Mouse (Mus musculus): ENCODE results near the gene Stab1. TPM values are rescaled to one million over a fixed set of nuclear protein-coding genes. Genes with fewer than 3 reads are reported as not detected.

The Stab1 gene
- polyA plus RNA-seq, 1 experiment from 2014 or later, result 18.0 TPM

DNA sequence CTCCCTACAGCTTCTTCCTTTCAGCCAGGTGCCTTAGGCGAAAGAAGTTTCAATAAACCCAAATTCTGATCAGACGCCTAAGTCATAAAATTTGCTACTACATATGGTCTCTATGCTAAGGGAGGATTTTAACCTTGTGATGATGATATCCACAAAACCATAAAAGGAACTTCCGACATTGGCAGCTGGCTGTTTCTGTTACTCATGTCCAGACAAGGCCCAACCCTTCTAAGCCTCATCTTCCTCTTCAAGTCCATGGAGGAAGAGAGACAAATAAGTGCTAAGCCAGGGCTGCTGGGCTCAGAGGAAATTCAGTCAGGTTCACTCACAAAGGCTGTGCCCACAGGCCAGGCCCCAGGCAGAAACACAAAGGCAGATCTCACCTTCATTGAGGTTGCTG is 20.9 kb upstream of the Stab1 start:
- peaks cover 16% of the 10 kb centered on the region for H3K4me1 ChIP-seq
- peak overlapping the region; percentile 55 for H3K27ac ChIP-seq (replicated peaks)
- no peaks in the 10 kb centered on the region for H3K27me3 ChIP-seq (ENCODE audit: low read depth, poor library complexity, severe bottlenecking)
- 92% methylated on average over 3 of the region's 3 CpGs for WGBS
- DNase-seq (ENCODE audit: low spot score), result no peak
- peaks cover 100% of the 10 kb centered on the region for H3K36me3 ChIP-seq
- H3K9me3 ChIP-seq (replicated peaks), result no peaks in the 10 kb centered on the region
- H3K4me3 ChIP-seq, result no peak overlapping the region

DNA sequence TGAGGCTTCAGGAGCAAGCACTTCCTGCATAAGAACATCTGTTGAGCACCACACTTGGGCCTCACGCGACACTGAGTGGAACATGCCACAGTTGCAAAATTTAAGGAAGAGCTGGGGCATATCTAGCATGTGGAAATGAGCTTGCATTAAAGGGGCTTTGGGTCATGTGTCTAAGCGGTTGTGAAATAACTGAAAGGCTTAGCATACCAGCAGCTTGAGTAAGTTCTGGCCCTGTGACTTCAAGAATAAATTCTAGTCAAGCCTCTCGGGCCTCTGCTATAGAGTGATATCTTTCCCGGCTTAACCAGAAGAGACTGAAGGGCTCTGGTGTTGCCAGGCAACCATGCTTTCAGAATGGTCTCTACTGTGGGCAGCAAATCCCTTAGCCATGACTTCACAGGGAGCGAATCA is 20.3 kb upstream of the Stab1 start:
- Histone ChIP-seq H3K9me3 (replicated peaks) (no peaks in the 10 kb centered on the region), H3K4me3 (no peak overlapping the region), H3K4me1 (peaks cover 16% of the 10 kb centered on the region), H3K36me3 (peaks cover 100% of the 10 kb centered on the region), H3K27ac (replicated peaks) (peak overlapping the region; percentile 24; the same call in 1 of the 2 replicates), H3K27me3 (ENCODE audit: low read depth, poor library complexity, severe bottlenecking) (no peaks in the 10 kb centered on the region)
- 55% methylated on average over 6 of the region's 6 CpGs for WGBS
- DNase-seq (ENCODE audit: low spot score), result peak; percentile 59

DNA sequence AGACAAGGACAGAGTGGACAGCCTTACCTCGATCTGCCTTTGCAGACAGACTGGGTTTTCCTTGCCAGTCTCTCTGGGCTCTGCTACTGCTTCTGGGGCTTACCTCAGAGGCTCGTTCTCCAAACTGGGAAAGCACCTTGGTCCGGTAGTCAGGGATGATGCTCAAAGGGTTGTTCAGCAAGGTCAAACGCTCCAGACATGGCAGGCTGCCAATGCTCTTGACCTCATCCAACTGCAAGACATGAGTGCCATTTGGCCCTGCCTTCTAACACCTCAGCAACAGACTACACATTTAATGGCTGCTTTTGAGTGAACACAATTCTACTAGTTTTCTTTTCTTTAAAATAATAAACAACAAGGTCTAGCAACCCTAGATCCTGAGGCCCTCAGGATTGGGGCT is 18.2 kb upstream of the Stab1 start:
- WGBS, result 95% methylated on average over 4 of the region's 4 CpGs
- no peaks in the 10 kb centered on the region for H3K9me3 ChIP-seq (replicated peaks)
- peaks cover 16% of the 10 kb centered on the region for H3K4me1 ChIP-seq
- H3K27me3 ChIP-seq (ENCODE audit: low read depth, poor library complexity, severe bottlenecking), result no peaks in the 10 kb centered on the region
- no peak overlapping the region for H3K4me3 ChIP-seq
- DNase-seq (ENCODE audit: low spot score), result no peak
- H3K27ac ChIP-seq (replicated peaks), result no peak overlapping the region
- H3K36me3 ChIP-seq, result peaks cover 100% of the 10 kb centered on the region

DNA sequence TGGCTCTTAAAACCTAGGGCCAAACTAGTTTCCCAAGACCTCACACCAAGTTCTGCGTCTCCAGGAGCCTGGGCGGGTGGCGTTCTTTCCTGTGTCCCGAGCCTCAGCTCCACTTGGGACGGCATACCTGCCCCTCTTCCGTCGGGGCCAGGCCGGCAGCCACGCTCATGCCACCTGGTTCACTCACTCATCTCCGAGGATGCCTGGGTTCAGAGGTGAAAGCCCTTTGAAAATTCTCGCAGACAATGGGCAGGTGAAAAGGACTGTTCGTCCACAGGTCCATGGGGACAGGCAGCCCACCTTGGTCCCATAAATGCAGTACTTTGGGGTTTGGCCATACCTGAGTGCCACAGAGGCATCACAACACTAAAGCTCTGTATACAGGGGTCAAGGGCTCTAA is 15.8 kb upstream of the Stab1 start:
- Histone ChIP-seq H3K4me3 (no peak overlapping the region), H3K4me1 (peaks cover 8% of the 10 kb centered on the region), H3K27me3 (ENCODE audit: low read depth, poor library complexity, severe bottlenecking) (no peaks in the 10 kb centered on the region), H3K9me3 (replicated peaks) (no peaks in the 10 kb centered on the region), H3K27ac (replicated peaks) (no peak overlapping the region), H3K36me3 (peaks cover 100% of the 10 kb centered on the region)
- no peak for DNase-seq (ENCODE audit: low spot score)
- 95% methylated on average over 12 of the region's 12 CpGs for WGBS

- Histone ChIP-seq H3K36me3 (peaks cover 100% of the 10 kb centered on the region), H3K4me1 (peaks cover 2% of the 10 kb centered on the region), H3K27ac (replicated peaks) (no peak overlapping the region), H3K27me3 (ENCODE audit: low read depth, poor library complexity, severe bottlenecking) (no peaks in the 10 kb centered on the region), H3K4me3 (no peak overlapping the region), H3K9me3 (replicated peaks) (no peaks in the 10 kb centered on the region)
- WGBS, result 95% methylated on average over 5 of the region's 5 CpGs
- no peak for DNase-seq (ENCODE audit: low spot score)
These were observed 15.1 kb upstream of the Stab1 start for GRCm38 (mm10) chr14:31183541-31183940.

DNA sequence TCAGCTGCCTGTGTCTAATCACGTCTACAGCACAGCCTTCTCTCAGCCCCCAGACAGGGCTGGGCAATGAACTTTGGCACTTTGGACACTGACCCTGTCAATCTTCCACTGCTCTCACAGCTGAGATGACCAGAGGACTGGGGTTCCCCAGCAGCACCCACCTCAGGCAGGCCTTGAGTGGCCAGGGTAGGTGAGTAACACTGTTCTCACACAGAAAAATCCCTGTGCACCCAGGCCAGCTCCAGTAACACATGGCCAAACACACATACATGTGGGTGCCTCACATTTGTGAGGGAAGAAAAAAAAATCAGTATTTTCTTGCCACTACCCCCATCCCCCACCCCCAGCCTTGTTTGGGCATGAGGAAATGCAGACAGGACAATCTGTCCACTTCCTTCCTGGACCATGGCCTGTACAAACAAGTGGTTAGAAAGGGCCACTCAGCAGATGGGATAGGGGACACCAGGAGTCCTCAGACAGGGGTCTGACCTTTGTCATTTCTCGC is 14.4 kb upstream of the Stab1 start:
- no peak overlapping the region for H3K4me3 ChIP-seq
- no peak for DNase-seq (ENCODE audit: low spot score)
- 74% methylated on average over 2 of the region's 2 CpGs for WGBS
- no peaks in the 10 kb centered on the region for H3K4me1 ChIP-seq
- peaks cover 100% of the 10 kb centered on the region for H3K36me3 ChIP-seq
- no peaks in the 10 kb centered on the region for H3K27me3 ChIP-seq (ENCODE audit: low read depth, poor library complexity, severe bottlenecking)
- H3K9me3 ChIP-seq (replicated peaks), result no peaks in the 10 kb centered on the region
- no peak overlapping the region for H3K27ac ChIP-seq (replicated peaks)

DNA sequence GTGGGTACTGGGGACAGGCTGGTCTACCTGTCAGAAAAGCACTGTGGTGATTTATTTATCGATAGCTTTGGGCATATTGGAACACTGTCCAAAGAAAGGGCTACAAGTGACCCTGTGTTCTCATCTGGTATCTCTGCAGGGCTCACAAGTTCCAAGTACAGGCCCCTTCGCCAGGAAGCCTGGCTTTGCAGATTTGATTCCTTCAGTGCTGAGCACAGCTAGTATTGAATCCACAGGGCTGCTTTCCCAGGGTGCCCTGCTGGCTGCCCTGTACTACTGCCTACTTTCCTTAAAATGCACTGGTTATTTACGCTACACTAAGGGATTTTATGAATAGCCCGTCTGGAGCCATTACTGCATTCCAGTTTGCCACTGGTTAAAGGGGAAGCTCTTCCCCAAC is 13.1 kb upstream of the Stab1 start:
- no peaks in the 10 kb centered on the region for H3K4me1 ChIP-seq
- no peak overlapping the region for H3K27ac ChIP-seq (replicated peaks)
- peaks cover 100% of the 10 kb centered on the region for H3K36me3 ChIP-seq
- H3K27me3 ChIP-seq (ENCODE audit: low read depth, poor library complexity, severe bottlenecking), result no peaks in the 10 kb centered on the region
- H3K9me3 ChIP-seq (replicated peaks), result no peaks in the 10 kb centered on the region
- H3K4me3 ChIP-seq, result no peak overlapping the region
- DNase-seq (ENCODE audit: low spot score), result no peak
- WGBS, result 90% methylated on average over 4 of the region's 4 CpGs

DNA sequence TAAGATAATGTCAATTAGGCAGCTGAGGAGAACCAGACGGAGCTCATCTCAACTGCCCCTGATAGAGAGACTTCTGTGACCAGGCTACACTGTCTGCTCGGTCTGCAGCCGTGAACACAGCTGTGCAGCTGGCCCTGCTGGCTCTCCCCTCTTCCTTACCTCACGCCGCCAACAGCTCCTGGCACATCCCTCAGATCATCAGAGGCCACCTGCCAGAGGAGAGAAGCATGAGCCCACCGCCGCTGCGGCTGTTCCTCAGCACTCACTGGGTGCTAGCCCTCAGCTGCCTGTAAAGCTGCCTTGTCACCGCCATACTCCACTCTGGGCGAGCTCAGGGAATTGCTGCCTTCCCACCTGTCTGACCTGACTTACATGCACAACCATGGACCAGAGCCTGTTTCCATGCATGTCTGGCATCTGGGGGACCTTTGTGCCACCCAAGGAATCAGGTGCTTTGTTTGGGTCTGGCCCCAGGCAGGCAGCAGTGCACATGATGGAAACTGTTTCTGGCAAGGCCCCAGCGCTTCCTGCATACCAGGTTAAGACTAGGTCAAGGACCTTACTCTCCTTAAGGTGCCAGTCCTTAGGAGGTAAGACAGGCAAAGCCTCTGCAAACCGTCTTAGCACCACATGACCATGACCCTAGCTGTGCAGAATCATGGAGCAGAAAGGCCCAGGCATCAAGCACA is 11.4 kb upstream of the Stab1 start:
- peaks cover 100% of the 10 kb centered on the region for H3K36me3 ChIP-seq
- 96% methylated on average over 12 of the region's 12 CpGs for WGBS

DNA sequence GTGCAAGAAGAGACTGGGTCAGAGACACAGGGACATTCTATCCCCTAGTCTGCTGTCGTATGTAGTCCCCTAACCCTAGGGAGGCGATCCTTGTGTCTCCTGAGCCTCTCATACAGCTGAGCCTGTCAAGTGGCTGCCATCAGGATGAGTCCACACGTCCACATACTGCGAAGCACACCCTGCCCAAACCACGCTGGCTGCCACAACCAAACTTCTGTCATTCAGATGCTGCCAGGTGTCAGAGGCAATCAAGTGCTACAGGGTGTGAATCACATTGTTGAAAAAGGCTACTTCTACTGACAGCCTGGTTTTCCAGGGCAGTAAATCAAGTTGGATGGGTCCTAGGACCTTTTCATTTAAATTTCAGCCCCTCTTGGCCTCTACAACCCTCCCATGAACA is 9.3 kb upstream of the Stab1 start:
- no peaks in the 10 kb centered on the region for H3K27me3 ChIP-seq (ENCODE audit: low read depth, poor library complexity, severe bottlenecking)
- H3K4me3 ChIP-seq, result no peak overlapping the region
- WGBS, result 94% methylated on average over 5 of the region's 5 CpGs
- no peaks in the 10 kb centered on the region for H3K4me1 ChIP-seq
- no peaks in the 10 kb centered on the region for H3K9me3 ChIP-seq (replicated peaks)
- H3K36me3 ChIP-seq, result peaks cover 100% of the 10 kb centered on the region
- no peak for DNase-seq (ENCODE audit: low spot score)
- H3K27ac ChIP-seq (replicated peaks), result no peak overlapping the region

More for the DNA sequence above, 11.4 kb upstream of the Stab1 start:
- Histone ChIP-seq H3K27me3 (ENCODE audit: low read depth, poor library complexity, severe bottlenecking) (no peaks in the 10 kb centered on the region), H3K27ac (replicated peaks) (no peak overlapping the region), H3K4me1 (no peaks in the 10 kb centered on the region), H3K4me3 (no peak overlapping the region), H3K9me3 (replicated peaks) (no peaks in the 10 kb centered on the region)
- DNase-seq (ENCODE audit: low spot score), result no peak

DNA sequence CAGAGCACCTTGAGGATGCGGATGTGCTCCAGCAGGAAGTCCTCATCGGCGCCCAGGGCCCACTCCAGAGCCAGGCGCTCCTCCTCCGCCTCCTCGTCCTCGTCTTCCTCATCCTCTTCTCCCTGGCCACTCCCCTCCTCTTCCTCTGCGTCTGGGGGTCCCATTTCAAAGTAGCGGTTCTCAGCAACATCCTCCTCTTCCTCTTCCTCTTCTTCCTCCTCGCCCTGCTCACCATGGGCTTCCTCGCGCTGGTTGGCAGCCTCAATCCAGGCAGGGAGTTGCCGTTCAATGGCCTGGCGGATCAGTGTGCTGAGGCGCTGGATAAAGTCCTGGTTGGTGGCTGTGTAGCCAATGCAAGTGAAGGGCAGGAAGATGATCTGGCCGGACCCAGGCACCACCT is 8.8 kb upstream of the Stab1 start:
- 94% methylated on average over 16 of the region's 16 CpGs for WGBS
- DNase-seq (ENCODE audit: low spot score), result no peak
- Histone ChIP-seq H3K27me3 (ENCODE audit: low read depth, poor library complexity, severe bottlenecking) (no peaks in the 10 kb centered on the region), H3K36me3 (peaks cover 100% of the 10 kb centered on the region), H3K9me3 (replicated peaks) (no peaks in the 10 kb centered on the region), H3K4me3 (no peak overlapping the region), H3K27ac (replicated peaks) (no peak overlapping the region), H3K4me1 (no peaks in the 10 kb centered on the region)

GRCm38 (mm10) chr14:31173537-31173936 is 5.1 kb upstream of the Stab1 start:
- Histone ChIP-seq H3K4me1 (peaks cover 1% of the 10 kb centered on the region; the same call in 1 of the 2 replicates), H3K9me3 (replicated peaks) (no peaks in the 10 kb centered on the region), H3K36me3 (peaks cover 91% of the 10 kb centered on the region), H3K4me3 (no peak overlapping the region), H3K27me3 (ENCODE audit: low read depth, poor library complexity, severe bottlenecking) (no peaks in the 10 kb centered on the region), H3K27ac (replicated peaks) (no peak overlapping the region)
- WGBS, result 90% methylated on average over 7 of the region's 7 CpGs
- no peak for DNase-seq (ENCODE audit: low spot score)

GRCm38 (mm10) chr14:31172781-31173455 is 4.5 kb upstream of the Stab1 start:
- 93% methylated on average over 18 of the region's 18 CpGs for WGBS
- H3K36me3 ChIP-seq, result peaks cover 85% of the 10 kb centered on the region
- no peak for DNase-seq (ENCODE audit: low spot score)
- peaks cover 6% of the 10 kb centered on the region; the same call in 1 of the 2 replicates for H3K4me1 ChIP-seq
- no peak overlapping the region for H3K4me3 ChIP-seq
- H3K27me3 ChIP-seq (ENCODE audit: low read depth, poor library complexity, severe bottlenecking), result no peaks in the 10 kb centered on the region
- no peak overlapping the region for H3K27ac ChIP-seq (replicated peaks)
- no peaks in the 10 kb centered on the region for H3K9me3 ChIP-seq (replicated peaks)

- Histone ChIP-seq H3K9me3 (replicated peaks) (no peaks in the 10 kb centered on the region), H3K4me1 (peaks cover 12% of the 10 kb centered on the region; the same call in 1 of the 2 replicates), H3K27ac (replicated peaks) (no peak overlapping the region), H3K27me3 (ENCODE audit: low read depth, poor library complexity, severe bottlenecking) (no peaks in the 10 kb centered on the region), H3K36me3 (peaks cover 74% of the 10 kb centered on the region), H3K4me3 (no peak overlapping the region)
- WGBS, result 97% methylated on average over 15 of the region's 15 CpGs
- DNase-seq (ENCODE audit: low spot score), result no peak
These were observed 3.4 kb upstream of the Stab1 start for GRCm38 (mm10) chr14:31171821-31172220.
